Mouse (Mus musculus) liver, embryonic 16.5 days (tissue): ENCODE data around the gene Nxpe3. TPM values are rescaled to one million over a fixed set of nuclear protein-coding genes. Genes with fewer than 3 reads are reported as not detected.
A peak's percentile ranks its signal among the peaks of the same experiment; 100 is the strongest.

Experiments
- ATAC-seq: fragments of 200-750 bp; cut with Nextera tagmentation; 2 replicates; pipeline ENCODE4 v1.8.0; 2017; ENCODE audit warnings: low read depth, mild to moderate bottlenecking, moderate number of reproducible peaks, moderate library complexity
- H3K27ac ChIP-seq: fragments of 300-500 bp; sonication (generic); 2 replicates; pipeline ENCODE4 v1.5.1; 2014; ENCODE audit warnings: mild to moderate bottlenecking, low read length
- H3K27me3 ChIP-seq: fragments of 300-500 bp; sonication (generic); 2 replicates; pipeline ENCODE4 v1.6.1; 2014; ENCODE audit warnings: low read depth, low read length, mixed read lengths; ENCODE audit not compliant: control insufficient read depth, insufficient read depth
- H3K36me3 ChIP-seq: fragments of 300-500 bp; sonication (generic); 2 replicates; pipeline ENCODE4 v1.6.1; 2014; ENCODE audit warnings: mild to moderate bottlenecking; ENCODE audit not compliant: control insufficient read depth, insufficient read depth
- H3K4me1 ChIP-seq: fragments of 300-500 bp; sonication (generic); 2 replicates; pipeline ENCODE4 v1.6.1; 2014; ENCODE audit warnings: low read depth, low read length, mixed read lengths; ENCODE audit not compliant: control insufficient read depth
- H3K4me2 ChIP-seq: fragments of 300-500 bp; sonication (generic); 2 replicates; pipeline ENCODE4 v1.6.1; 2014; ENCODE audit warnings: low read depth, low read length, mixed read lengths
- H3K4me3 ChIP-seq: fragments of 300-500 bp; sonication (generic); 2 replicates; pipeline ENCODE4 v1.5.1; 2014; ENCODE audit warnings: low read depth, mild to moderate bottlenecking, low read length
- H3K9ac ChIP-seq: fragments of 300-500 bp; sonication (generic); 2 replicates; pipeline ENCODE4 v1.6.1; 2014; ENCODE audit warnings: low read depth, low read length
- H3K9me3 ChIP-seq: fragments of 300-500 bp; sonication (generic); replicated peaks from 2 replicates; pipeline ENCODE4 v1.6.1; 2016; ENCODE audit warnings: low read length; ENCODE audit not compliant: control insufficient read depth
- WGBS: fragments of 180-500 bp; shearing (Covaris S2); extraction: QIAGEN DNeasy Blood & Tissue Kit; methylation state at CpG from one replicate; pipeline ENCODE4 v1.1.7; 2014; ENCODE audit not compliant: insufficient replicate concordance; 5-methylcytosine and 5-hydroxymethylcytosine counted together
- polyA plus RNA-seq: library from polyadenylated mRNA; unstranded; fragments of >200 nt; fragmentation: Nextera tagmentation; extraction: Ambion mirVana; gene quantifications from 2 replicates; pipeline ENCODE4 v1.2.1, GENCODE M21; 2015

Gene Nxpe3
- polyA plus RNA-seq, 1 experiment from 2014 or later = 0.60 TPM

- no peak for ATAC-seq
- no peak overlapping the region for H3K9ac ChIP-seq
- no peak overlapping the region for H3K4me3 ChIP-seq
- H3K27me3 ChIP-seq = no peaks in the 10 kb centered on the region
- no peak overlapping the region for H3K27ac ChIP-seq
- H3K36me3 ChIP-seq = no peaks in the 10 kb centered on the region
- no peaks in the 10 kb centered on the region for H3K9me3 ChIP-seq
- H3K4me1 ChIP-seq = peaks cover 8% of the 10 kb centered on the region
- no peak overlapping the region for H3K4me2 ChIP-seq
Measured at GRCm38 (mm10) chr16:55835798-55836197, 59.3 kb downstream of the Nxpe3 start.

- Histone ChIP-seq H3K4me2 (no peak overlapping the region), H3K27me3 (no peaks in the 10 kb centered on the region), H3K36me3 (no peaks in the 10 kb centered on the region), H3K4me1 (peaks cover 5% of the 10 kb centered on the region; the same call in 1 of the 2 replicates), H3K4me3 (no peak overlapping the region), H3K27ac (no peak overlapping the region), H3K9me3 (no peaks in the 10 kb centered on the region), H3K9ac (no peak overlapping the region)
- no peak for ATAC-seq
- WGBS = 70% methylated on average over 8 of the region's 8 CpGs
Measured at GRCm38 (mm10) chr16:55832617-55833016, 62.5 kb downstream of the Nxpe3 start.

- H3K4me2 ChIP-seq = no peak overlapping the region
- H3K4me3 ChIP-seq = no peak overlapping the region
- no peaks in the 10 kb centered on the region for H3K36me3 ChIP-seq
- H3K27me3 ChIP-seq = no peaks in the 10 kb centered on the region
- WGBS = 55% methylated on average over 6 of the region's 6 CpGs
- H3K27ac ChIP-seq = no peak overlapping the region
- peaks cover 5% of the 10 kb centered on the region; the same call in 1 of the 2 replicates for H3K4me1 ChIP-seq
- H3K9me3 ChIP-seq = no peaks in the 10 kb centered on the region
- no peak for ATAC-seq
- no peak overlapping the region for H3K9ac ChIP-seq
Measured at GRCm38 (mm10) chr16:55832040-55832439, 63.0 kb downstream of the Nxpe3 start.

- Histone ChIP-seq H3K9me3 (no peaks in the 10 kb centered on the region), H3K9ac (no peak overlapping the region), H3K4me1 (peaks cover 4% of the 10 kb centered on the region; the same call in 1 of the 2 replicates), H3K36me3 (no peaks in the 10 kb centered on the region), H3K4me2 (no peak overlapping the region), H3K4me3 (no peak overlapping the region), H3K27ac (no peak overlapping the region), H3K27me3 (no peaks in the 10 kb centered on the region)
- no peak for ATAC-seq
- WGBS = 46% methylated on average over 1 of the region's 1 CpGs
Measured at GRCm38 (mm10) chr16:55831451-55831850, 63.6 kb downstream of the Nxpe3 start.

- Histone ChIP-seq H3K27ac (peak overlapping the region; percentile 48), H3K4me2 (no peak overlapping the region), H3K36me3 (no peaks in the 10 kb centered on the region), H3K4me3 (no peak overlapping the region), H3K9me3 (no peaks in the 10 kb centered on the region), H3K4me1 (peaks cover 6% of the 10 kb centered on the region), H3K9ac (no peak overlapping the region), H3K27me3 (peaks cover 17% of the 10 kb centered on the region)
- WGBS = 70% methylated on average over 11 of the region's 11 CpGs
- no peak; the same call in 1 of the 2 replicates for ATAC-seq
Measured at GRCm38 (mm10) chr16:55823398-55824155, 71.5 kb downstream of the Nxpe3 start.

- Histone ChIP-seq H3K9ac (no peak overlapping the region), H3K4me3 (peak overlapping the region; percentile 79; the same call in 1 of the 2 replicates), H3K9me3 (no peaks in the 10 kb centered on the region), H3K27me3 (peaks cover 17% of the 10 kb centered on the region), H3K27ac (no peak overlapping the region; the same call in 1 of the 2 replicates), H3K4me2 (peak overlapping the region; percentile 84), H3K36me3 (peaks cover under 1% of the 10 kb centered on the region; the same call in 1 of the 2 replicates), H3K4me1 (peaks cover 6% of the 10 kb centered on the region)
- 38% methylated on average over 18 of the region's 18 CpGs for WGBS
- no peak for ATAC-seq
Measured at GRCm38 (mm10) chr16:55822741-55823397, 72.2 kb downstream of the Nxpe3 start.

GRCm38 (mm10) chr16:55821997-55822740 lies 72.9 kb downstream of the Nxpe3 start:
- under 1% methylated on average over 67 of the region's 67 CpGs for WGBS
- Histone ChIP-seq H3K9ac (peak overlapping the region; percentile 77), H3K4me1 (peaks cover 6% of the 10 kb centered on the region), H3K27me3 (peaks cover 17% of the 10 kb centered on the region), H3K36me3 (peaks cover 4% of the 10 kb centered on the region; the same call in 1 of the 2 replicates), H3K9me3 (no peaks in the 10 kb centered on the region), H3K4me3 (peak overlapping the region; percentile 79), H3K27ac (peak overlapping the region; percentile 90), H3K4me2 (peak overlapping the region; percentile 84)
- ATAC-seq = peak; percentile 92

- 0% methylated on average over 40 of the region's 40 CpGs for WGBS
- H3K27ac ChIP-seq = peak overlapping the region; percentile 77
- H3K36me3 ChIP-seq = peaks cover 6% of the 10 kb centered on the region
- peak overlapping the region; percentile 79 for H3K4me3 ChIP-seq
- peak overlapping the region; percentile 84 for H3K4me2 ChIP-seq
- H3K27me3 ChIP-seq = peaks cover 17% of the 10 kb centered on the region
- H3K4me1 ChIP-seq = peaks cover 6% of the 10 kb centered on the region
- peak; percentile 3 for ATAC-seq
- H3K9ac ChIP-seq = peak overlapping the region; percentile 73
- no peaks in the 10 kb centered on the region for H3K9me3 ChIP-seq
Measured at GRCm38 (mm10) chr16:55821571-55821981, 73.5 kb downstream of the Nxpe3 start.
